In genomic region chr13:14069291-14069690, GRCm38 (mm10) we compare ENCODE assay signal across 14 mouse cellular contexts.
"Had no signal": no experiment of that assay in that cellular context is flagged by ENCODE, and none has a peak within 500 bp of the region (broad histone marks: within the 10 kb centered on the region; RNA-seq: fewer than 3 reads in every experiment).

No protein-coding gene starts in this region.

- H3K4me3 ChIP-seq: lung, embryonic 15.5 days; megakaryocyte, embryonic 14.5 days; midbrain, embryonic 13.5 days; midbrain, embryonic 15.5 days; neural tube, embryonic 12.5 days had no signal

- H3K36me3 ChIP-seq: neural tube, embryonic 12.5 days had no signal

- H3K27me3 ChIP-seq: lung, embryonic 15.5 days; megakaryocyte, embryonic 14.5 days; midbrain, embryonic 13.5 days; midbrain, embryonic 15.5 days; neural tube, embryonic 12.5 days had no signal

- H3K27ac ChIP-seq: lung, embryonic 15.5 days; macrophage; midbrain, embryonic 13.5 days; midbrain, embryonic 15.5 days; neural tube, embryonic 12.5 days had no signal

- DNase-seq: liver, postnatal 0 days; lung, adult 2 months; lung, postnatal 14 days; lung, postnatal 36 days; right cerebral cortex, postnatal 14 days; thymus, adult 18-20 months; thymus, postnatal 14 days; thymus, postnatal 36 days had no signal
